ENCODE assay signal across 9 mouse cellular contexts in genomic region chr2:121957216-121957792, GRCm38 (mm10). TPM values are rescaled to one million over a fixed set of nuclear protein-coding genes. Genes with fewer than 3 reads are reported as not detected.
DNase-seq lines count a peak whose midpoint lies in the region; ATAC-seq and TF ChIP-seq lines count a peak whose summit lies in the region.
"Had no signal": no experiment of that assay in that cellular context is flagged by ENCODE, and none has a peak within 500 bp of the region (broad histone marks: within the 10 kb centered on the region; RNA-seq: fewer than 3 reads in every experiment).

No protein-coding gene starts in this region.

- H3K9ac ChIP-seq in embryonic facial prominence, embryonic 11.5 days (replicated peaks; ENCODE audit: low read length): peak overlapping the region; percentile 80
- peak overlapping the region; percentile 96 for H3K9ac ChIP-seq in limb, embryonic 12.5 days (replicated peaks)
- H3K9ac ChIP-seq in stomach, postnatal 0 days (ENCODE audit: low read length): peak overlapping the region; percentile 92

- no peaks in the 10 kb centered on the region for H3K9me3 ChIP-seq in embryonic facial prominence, embryonic 11.5 days (replicated peaks; ENCODE audit: control insufficient read depth, low read length)
- no peaks in the 10 kb centered on the region for H3K9me3 ChIP-seq in limb, embryonic 12.5 days
- no peaks in the 10 kb centered on the region for H3K9me3 ChIP-seq in stomach, postnatal 0 days (ENCODE audit: control insufficient read depth, low read length)

- H3K36me3 ChIP-seq in spleen, adult 2 months (ENCODE audit: control insufficient read depth, insufficient read depth, low read length): no peaks in the 10 kb centered on the region; the same call in 1 of the 2 replicates
- no peaks in the 10 kb centered on the region; the same call in 1 of the 2 replicates for H3K36me3 ChIP-seq in embryonic facial prominence, embryonic 11.5 days (replicated peaks; ENCODE audit: control insufficient read depth, insufficient read depth, low read depth, low read length)
- H3K36me3 ChIP-seq in limb, embryonic 12.5 days: peaks cover 18% of the 10 kb centered on the region
- no peaks in the 10 kb centered on the region for H3K36me3 ChIP-seq in stomach, postnatal 0 days (ENCODE audit: control insufficient read depth, insufficient read depth, low read length)

- no peak for TF ChIP-seq POLR2A in spleen, adult 2 months (IDR thresholded peaks at IDR 0.05; ENCODE audit: low read depth, low read length)

- DNase-seq in spleen, adult 2 months (ENCODE audit: low read depth in 1 of 2, low spot score in 2 of 2): no peak
- DNase-seq in spleen, postnatal 36 days (ENCODE audit: low spot score in 2 of 2): no peak
- DNase-seq in embryonic facial prominence, embryonic 11.5 days (ENCODE audit: low spot score): no peak
- DNase-seq in stomach, postnatal 0 days (ENCODE audit: low spot score): no peak
- no peak for DNase-seq in right cerebral cortex, postnatal 4 days
- DNase-seq in thymus, postnatal 36 days: no peak
- DNase-seq in spleen, postnatal 14 days (ENCODE audit: low spot score in 2 of 2): no peak
- DNase-seq: lung, postnatal 10 days had no signal

- WGBS in spleen, adult 2 months: 6% methylated on average over 8 of the region's 8 CpGs
- WGBS in embryonic facial prominence, embryonic 11.5 days: 13% methylated on average over 8 of the region's 8 CpGs
- 13% methylated on average over 8 of the region's 8 CpGs for WGBS in limb, embryonic 12.5 days
- WGBS in stomach, postnatal 0 days: 4% methylated on average over 8 of the region's 8 CpGs

- no peak overlapping the region for H3K27ac ChIP-seq in spleen, adult 2 months (ENCODE audit: insufficient read depth, low read length)
- H3K27ac ChIP-seq in embryonic facial prominence, embryonic 11.5 days (replicated peaks; ENCODE audit: low read depth, low read length): no peak overlapping the region
- H3K27ac ChIP-seq in limb, embryonic 12.5 days: no peak overlapping the region
- H3K27ac ChIP-seq in stomach, postnatal 0 days (replicated peaks): no peak overlapping the region

- H3K4me1 ChIP-seq in spleen, adult 2 months (ENCODE audit: control insufficient read depth, insufficient read depth, insufficient read length): no peaks in the 10 kb centered on the region
- no peaks in the 10 kb centered on the region; the same call in 1 of the 2 replicates for H3K4me1 ChIP-seq in embryonic facial prominence, embryonic 11.5 days (ENCODE audit: control insufficient read depth, insufficient read depth, low read length)
- peaks cover 16% of the 10 kb centered on the region for H3K4me1 ChIP-seq in limb, embryonic 12.5 days (replicated peaks)
- no peaks in the 10 kb centered on the region; the same call in 1 of the 2 replicates for H3K4me1 ChIP-seq in stomach, postnatal 0 days (replicated peaks; ENCODE audit: control insufficient read depth, insufficient read depth)

- no peaks in the 10 kb centered on the region for H3K27me3 ChIP-seq in spleen, adult 2 months (ENCODE audit: control insufficient read depth, insufficient read depth, low read length)
- H3K27me3 ChIP-seq in embryonic facial prominence, embryonic 11.5 days (ENCODE audit: control insufficient read depth, insufficient read depth, low read length): no peaks in the 10 kb centered on the region
- H3K27me3 ChIP-seq in limb, embryonic 12.5 days: no peaks in the 10 kb centered on the region
- H3K27me3 ChIP-seq in stomach, postnatal 0 days (ENCODE audit: control insufficient read depth, insufficient read depth, low read length): no peaks in the 10 kb centered on the region

- no peak for TF ChIP-seq EP300 in stomach, postnatal 0 days (optimal IDR thresholded peaks at IDR 0.05)

- H3K4me3 ChIP-seq in spleen, adult 2 months (ENCODE audit: extremely low read depth, insufficient read depth, insufficient read length): peak overlapping the region; percentile 98
- peak overlapping the region; percentile 68 for H3K4me3 ChIP-seq in embryonic facial prominence, embryonic 11.5 days (ENCODE audit: low read depth, low read length)
- peak overlapping the region; percentile 96 for H3K4me3 ChIP-seq in limb, embryonic 12.5 days (replicated peaks)
- peak overlapping the region; percentile 89 for H3K4me3 ChIP-seq in stomach, postnatal 0 days (ENCODE audit: low read depth, low read length)

- no peak for TF ChIP-seq CTCF in spleen, adult 2 months (IDR thresholded peaks at IDR 0.05; ENCODE audit: extremely low read depth, insufficient read depth, insufficient read length, insufficient replicate concordance)
- no peak for TF ChIP-seq CTCF in stomach, postnatal 0 days (IDR thresholded peaks at IDR 0.05; ENCODE audit: low read depth)

- no peak for ATAC-seq in embryonic facial prominence, embryonic 11.5 days (replicated peaks; ENCODE audit: insufficient number of reproducible peaks, low FRiP score, low TSS enrichment, low read depth)
- ATAC-seq in limb, embryonic 12.5 days (ENCODE audit: insufficient number of reproducible peaks, insufficient read depth, low FRiP score, low TSS enrichment, low read depth): no peak
- no peak for ATAC-seq in stomach, postnatal 0 days (ENCODE audit: low FRiP score, low TSS enrichment)

- peak overlapping the region; percentile 66 for H3K4me2 ChIP-seq in embryonic facial prominence, embryonic 11.5 days (ENCODE audit: low read depth, low read length)
- H3K4me2 ChIP-seq in limb, embryonic 12.5 days: peak overlapping the region; percentile 83
- peak overlapping the region; percentile 73 for H3K4me2 ChIP-seq in stomach, postnatal 0 days (replicated peaks; ENCODE audit: low read depth)

RNA-seq across cellular contexts. Expression of gene Mageb3, which starts 1.4 kb away (rescaled TPM):
- polyA plus RNA-seq in spleen, adult 2 months (2012; rRNA removed): not detected in 2 replicates
- polyA plus RNA-seq in embryonic facial prominence, embryonic 11.5 days (2014; fragmentation: Nextera tagmentation; extraction: Ambion mirVana): 0.29 and 0.69 TPM in 2 replicates
- 0.20 and 0.28 TPM in 2 replicates for polyA plus RNA-seq in limb, embryonic 12.5 days (2016; fragmentation: Nextera tagmentation; extraction: Ambion mirVana)
- polyA plus RNA-seq in stomach, postnatal 0 days (2015; fragmentation: Nextera tagmentation; extraction: Ambion mirVana): 0.04 and 0.06 TPM in 2 replicates

RNA-seq across cellular contexts. Expression of gene Ctdspl2, which starts 1.5 kb away (rescaled TPM):
- polyA plus RNA-seq in spleen, adult 2 months (2012; rRNA removed): 2.9 and 3.1 TPM in 2 replicates
- polyA plus RNA-seq in embryonic facial prominence, embryonic 11.5 days (2014; fragmentation: Nextera tagmentation; extraction: Ambion mirVana): 67.6 and 68.4 TPM in 2 replicates
- 77.5 and 82.6 TPM in 2 replicates for polyA plus RNA-seq in limb, embryonic 12.5 days (2016; fragmentation: Nextera tagmentation; extraction: Ambion mirVana)
- 17.7 and 19.0 TPM in 2 replicates for polyA plus RNA-seq in stomach, postnatal 0 days (2015; fragmentation: Nextera tagmentation; extraction: Ambion mirVana)
